Comparison of ENCODE assay signal across 7 mouse cellular contexts in genomic region chr8:121273195-121273594, GRCm38 (mm10).
DNase-seq lines count a peak whose midpoint lies in the region; ATAC-seq and TF ChIP-seq lines count a peak whose summit lies in the region.

No protein-coding gene starts in this region.

- H3K9me3 ChIP-seq in lung, postnatal 0 days (ENCODE audit: low read length): no peaks in the 10 kb centered on the region
- H3K9me3 ChIP-seq in forebrain, embryonic 16.5 days (ENCODE audit: control insufficient read depth, low read length): no peaks in the 10 kb centered on the region
- H3K9me3 ChIP-seq in midbrain, embryonic 13.5 days: no peaks in the 10 kb centered on the region

- no peak overlapping the region for H3K4me2 ChIP-seq in lung, postnatal 0 days (replicated peaks; ENCODE audit: low read depth, low read length)
- peak overlapping the region; percentile 36 for H3K4me2 ChIP-seq in forebrain, embryonic 16.5 days (ENCODE audit: low read length)
- H3K4me2 ChIP-seq in midbrain, embryonic 13.5 days (replicated peaks): peak overlapping the region; percentile 14; the same call in 1 of the 2 replicates

- no peak overlapping the region for H3K4me3 ChIP-seq in lung, postnatal 0 days (ENCODE audit: low read depth, low read length)
- H3K4me3 ChIP-seq in lung, adult 2 months (replicated peaks; ENCODE audit: extremely low read depth, low read depth, low read length): no peak overlapping the region
- H3K4me3 ChIP-seq in forebrain, embryonic 16.5 days (replicated peaks; ENCODE audit: low read length): peak overlapping the region; percentile 20; the same call in 1 of the 2 replicates
- no peak overlapping the region for H3K4me3 ChIP-seq in midbrain, embryonic 13.5 days (replicated peaks)

- no peak for TF ChIP-seq POLR2A in lung, adult 2 months (IDR thresholded peaks at IDR 0.05; ENCODE audit: borderline replicate concordance, extremely low read depth, low read depth, low read length)

- H3K27me3 ChIP-seq in lung, postnatal 0 days (replicated peaks; ENCODE audit: insufficient read depth, low read length): no peaks in the 10 kb centered on the region
- no peaks in the 10 kb centered on the region for H3K27me3 ChIP-seq in forebrain, embryonic 16.5 days (replicated peaks; ENCODE audit: control insufficient read depth, insufficient read depth, low read length)
- no peaks in the 10 kb centered on the region for H3K27me3 ChIP-seq in midbrain, embryonic 13.5 days

- H3K36me3 ChIP-seq in lung, postnatal 0 days (ENCODE audit: insufficient read depth, low read length): no peaks in the 10 kb centered on the region
- no peaks in the 10 kb centered on the region for H3K36me3 ChIP-seq in forebrain, embryonic 16.5 days (ENCODE audit: control insufficient read depth, insufficient read depth)
- no peaks in the 10 kb centered on the region for H3K36me3 ChIP-seq in midbrain, embryonic 13.5 days

- ATAC-seq in lung, postnatal 0 days: peak; percentile 72
- ATAC-seq in forebrain, embryonic 16.5 days: peak; percentile 86
- ATAC-seq in midbrain, embryonic 13.5 days: peak; percentile 75
- no peak for ATAC-seq in inflammation-experienced regulatory T-cells, adult 6 months
- no peak for ATAC-seq in erythroblast, adult 5-6 weeks (replicated peaks; ENCODE audit: low FRiP score, poor library complexity, severe bottlenecking)

- no peak overlapping the region for H3K27ac ChIP-seq in lung, postnatal 0 days (ENCODE audit: low read length)
- H3K27ac ChIP-seq in forebrain, embryonic 16.5 days (ENCODE audit: low read length): 0 out of 2 replicates have a peak overlapping the region, but pooled peaks have one; percentile 10
- H3K27ac ChIP-seq in midbrain, embryonic 13.5 days: no peak overlapping the region

- H3K4me1 ChIP-seq in lung, postnatal 0 days (ENCODE audit: insufficient read depth, low read depth, low read length): no peaks in the 10 kb centered on the region
- no peaks in the 10 kb centered on the region for H3K4me1 ChIP-seq in lung, adult 2 months (ENCODE audit: control insufficient read depth, insufficient read depth, low read length)
- peaks cover 11% of the 10 kb centered on the region for H3K4me1 ChIP-seq in forebrain, embryonic 16.5 days (replicated peaks; ENCODE audit: control insufficient read depth, insufficient read depth, low read length)
- no peaks in the 10 kb centered on the region; the same call in 1 of the 2 replicates for H3K4me1 ChIP-seq in midbrain, embryonic 13.5 days (replicated peaks)

- TF ChIP-seq CTCF in lung, postnatal 0 days (IDR thresholded peaks at IDR 0.05): no peak
- TF ChIP-seq CTCF in lung, adult 2 months (IDR thresholded peaks at IDR 0.05; ENCODE audit: insufficient read depth, low read length): no peak

- no peak for TF ChIP-seq EP300 in lung, postnatal 0 days (IDR thresholded peaks at IDR 0.05)

- H3K9ac ChIP-seq in lung, postnatal 0 days (replicated peaks; ENCODE audit: low read depth): no peak overlapping the region
- no peak overlapping the region for H3K9ac ChIP-seq in forebrain, embryonic 16.5 days (replicated peaks; ENCODE audit: low read depth, low read length)
- no peak overlapping the region for H3K9ac ChIP-seq in midbrain, embryonic 13.5 days (replicated peaks)

- peak; percentile 39 for DNase-seq in lung, postnatal 0 days (ENCODE audit: low spot score)
- no peak for DNase-seq in lung, adult 2 months
- peak; percentile 38 for DNase-seq in cerebellum, adult 8-10 months

- WGBS in lung, postnatal 0 days: 54% methylated on average over 14 of the region's 14 CpGs
- WGBS in lung, adult 2 months: 53% methylated on average over 14 of the region's 14 CpGs
- 54% methylated on average over 14 of the region's 14 CpGs for WGBS in forebrain, embryonic 16.5 days
- 62% methylated on average over 14 of the region's 14 CpGs for WGBS in midbrain, embryonic 13.5 days

Comparison
In these comparisons a context has a peak if more than half of its experiments do, and no peak if none do; other contexts are left out.
1. ATAC-seq: peak in lung, postnatal 0 days (single experiment), forebrain, embryonic 16.5 days (single experiment) and midbrain, embryonic 13.5 days (single experiment); none in inflammation-experienced regulatory T-cells, adult 6 months (single experiment) and erythroblast, adult 5-6 weeks (single experiment).